Mouse (Mus musculus): ENCODE results near the gene Rbm6.

DNA sequence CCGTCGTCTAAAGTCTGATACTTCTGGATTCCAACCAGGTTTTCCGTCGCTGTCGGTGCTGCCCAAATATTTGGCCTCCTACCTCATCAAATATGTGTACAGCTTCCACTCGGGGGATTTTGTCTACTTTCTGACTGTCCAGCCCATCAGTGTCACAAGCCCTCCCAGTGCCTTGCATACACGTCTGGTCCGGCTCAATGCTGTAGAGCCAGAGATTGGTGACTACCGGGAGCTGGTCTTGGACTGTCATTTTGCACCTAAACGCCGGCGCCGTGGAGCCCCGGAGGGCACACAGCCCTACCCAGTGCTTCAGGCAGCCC lies 34.7 kb upstream of the Rbm6 start:
- TF ChIP-seq CTCF (IDR thresholded peaks at IDR 0.05; ENCODE audit: low read depth, low read length): no peak
- TF ChIP-seq POLR2A (IDR thresholded peaks at IDR 0.05; ENCODE audit: extremely low read depth, insufficient read depth, low read length): no peak
